Comparison of ENCODE assay signal across 8 mouse cellular contexts in genomic region chr8:83698291-83698660, GRCm38 (mm10). TPM values are rescaled to one million over a fixed set of nuclear protein-coding genes. Genes with fewer than 3 reads are reported as not detected.
DNase-seq lines count a peak whose midpoint lies in the region; ATAC-seq and TF ChIP-seq lines count a peak whose summit lies in the region.

No protein-coding gene starts in this region.

- H3K4me1 ChIP-seq in lung, postnatal 0 days (ENCODE audit: insufficient read depth, low read depth, low read length): peaks cover 30% of the 10 kb centered on the region; the same call in 1 of the 2 replicates
- H3K4me1 ChIP-seq in olfactory bulb, adult 2 months (ENCODE audit: control insufficient read depth, insufficient read depth, low read length): peaks cover 29% of the 10 kb centered on the region

- 3% methylated on average over 15 of the region's 15 CpGs for WGBS in lung, postnatal 0 days
- WGBS in olfactory bulb, adult 2 months: 8% methylated on average over 15 of the region's 15 CpGs

- no peaks in the 10 kb centered on the region for H3K36me3 ChIP-seq in lung, postnatal 0 days (ENCODE audit: insufficient read depth, low read length)

- TF ChIP-seq POLR2A in olfactory bulb, adult 2 months (IDR thresholded peaks at IDR 0.05; ENCODE audit: insufficient read depth, low read depth, low read length): no peak

- DNase-seq in CD4-positive helper T cell, adult 2 months (ENCODE audit: low read depth, low spot score): peak; percentile 88
- peak; percentile 66 for DNase-seq in MN1 (ENCODE audit: low spot score)
- DNase-seq in cerebellum, postnatal 25 days: peak; percentile 71 to 73
- DNase-seq in heart, adult 9 months (ENCODE audit: low spot score in 2 of 2): peak; percentile 35 to 50
- DNase-seq in kidney, adult 9 months: peak; percentile 47
- DNase-seq in lung, postnatal 0 days (ENCODE audit: low spot score): peak; percentile 46
- DNase-seq in frontal cortex, postnatal 10 days (ENCODE audit: low spot score in 2 of 2): no peak

- H3K9me3 ChIP-seq in lung, postnatal 0 days (ENCODE audit: low read length): no peaks in the 10 kb centered on the region

- peak; percentile 10 for ATAC-seq in lung, postnatal 0 days

- TF ChIP-seq EP300 in lung, postnatal 0 days (IDR thresholded peaks at IDR 0.05): no peak

- H3K27me3 ChIP-seq in lung, postnatal 0 days (replicated peaks; ENCODE audit: insufficient read depth, low read length): no peaks in the 10 kb centered on the region

- peak overlapping the region; percentile 92 for H3K27ac ChIP-seq in lung, postnatal 0 days (ENCODE audit: low read length)
- 0 out of 2 replicates have a peak overlapping the region, but pooled peaks have one; percentile 6 for H3K27ac ChIP-seq in olfactory bulb, adult 2 months (ENCODE audit: insufficient read depth, low read depth, low read length)

- peak overlapping the region; percentile 93 for H3K4me2 ChIP-seq in lung, postnatal 0 days (replicated peaks; ENCODE audit: low read depth, low read length)

- no peak for TF ChIP-seq CTCF in lung, postnatal 0 days (IDR thresholded peaks at IDR 0.05)
- TF ChIP-seq CTCF in olfactory bulb, adult 2 months (IDR thresholded peaks at IDR 0.05; ENCODE audit: insufficient read depth, low read depth, low read length): no peak

- H3K4me3 ChIP-seq in lung, postnatal 0 days (ENCODE audit: low read depth, low read length): peak overlapping the region; percentile 90
- peak overlapping the region; percentile 79 for H3K4me3 ChIP-seq in olfactory bulb, adult 2 months (ENCODE audit: insufficient read depth, low read depth, low read length)

- peak overlapping the region; percentile 95 for H3K9ac ChIP-seq in lung, postnatal 0 days (replicated peaks; ENCODE audit: low read depth)

RNA-seq across cellular contexts. Expression of gene Pkn1, which starts 0.7 kb away (rescaled TPM):
- polyA plus RNA-seq in lung, postnatal 0 days (2015; fragmentation: Nextera tagmentation; extraction: Ambion mirVana): 32.2 and 34.4 TPM in 2 replicates
- not detected in 2 replicates for polyA plus RNA-seq in olfactory bulb, adult 2 months (2012; ENCODE audit: insufficient read depth, insufficient read length, low replicate concordance, missing spikeins)

RNA-seq across cellular contexts. Expression of gene Ddx39, which starts 16.7 kb away (rescaled TPM):
- 51.0 and 53.9 TPM in 2 replicates for polyA plus RNA-seq in lung, postnatal 0 days (2015; fragmentation: Nextera tagmentation; extraction: Ambion mirVana)
- not detected in 2 replicates for polyA plus RNA-seq in olfactory bulb, adult 2 months (2012; ENCODE audit: insufficient read depth, insufficient read length, low replicate concordance, missing spikeins)

RNA-seq across cellular contexts. Expression of gene Ptger1, which starts 31.8 kb away (rescaled TPM):
- polyA plus RNA-seq in lung, postnatal 0 days (2015; fragmentation: Nextera tagmentation; extraction: Ambion mirVana): 1.3 and 1.4 TPM in 2 replicates
- polyA plus RNA-seq in olfactory bulb, adult 2 months (2012; ENCODE audit: insufficient read depth, insufficient read length, low replicate concordance, missing spikeins): not detected in 2 replicates

RNA-seq across cellular contexts. Expression of gene Adgre5, which starts 42.9 kb away (rescaled TPM):
- 145 and 146 TPM in 2 replicates for polyA plus RNA-seq in lung, postnatal 0 days (2015; fragmentation: Nextera tagmentation; extraction: Ambion mirVana)
- polyA plus RNA-seq in olfactory bulb, adult 2 months (2012; ENCODE audit: insufficient read depth, insufficient read length, low replicate concordance, missing spikeins): not detected in 2 replicates

RNA-seq across cellular contexts. Expression of gene Gipc1, which starts 45.8 kb away (rescaled TPM):
- 123 and 134 TPM in 2 replicates for polyA plus RNA-seq in lung, postnatal 0 days (2015; fragmentation: Nextera tagmentation; extraction: Ambion mirVana)
- polyA plus RNA-seq in olfactory bulb, adult 2 months (2012; ENCODE audit: insufficient read depth, insufficient read length, low replicate concordance, missing spikeins): not detected in 2 replicates

Comparison
In these comparisons a context has a peak if more than half of its experiments do, and no peak if none do; other contexts are left out.
1. DNase-seq: peak in CD4-positive helper T cell, adult 2 months (single experiment), MN1 (single experiment), cerebellum, postnatal 25 days (2 of 2), heart, adult 9 months (2 of 2), kidney, adult 9 months (single experiment) and lung, postnatal 0 days (single experiment); none in frontal cortex, postnatal 10 days (0 of 2).